Mouse (Mus musculus) heart, adult 9 months (tissue): ENCODE data around the gene Naa35.

Experiments used
- DNase-seq, 2 experiments: peaks; one replicate each; pipeline ENCODE4 v3.0.0; 2022; ENCODE audit warnings: low spot score in 2 of 2

Gene Naa35

GRCm38 (mm10) chr13:59639368-59640177 is 54.5 kb downstream of the Naa35 start:
- no peak for DNase-seq

DNA sequence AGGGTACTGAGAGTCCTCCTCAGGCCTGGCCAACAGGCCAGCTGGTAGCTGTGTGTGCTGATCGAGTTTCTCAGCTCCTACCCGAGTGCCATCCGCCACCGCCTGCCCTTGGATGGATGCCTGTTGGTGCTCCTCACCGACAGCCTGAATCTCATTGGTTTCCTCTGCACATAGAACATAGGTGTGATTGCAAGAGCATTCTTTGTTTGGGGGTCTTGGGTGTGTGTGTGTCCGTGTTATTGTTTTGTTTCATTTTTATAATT is 55.0 kb downstream of the Naa35 start:
- no peak for DNase-seq

GRCm38 (mm10) chr13:59642818-59643217 is 57.8 kb downstream of the Naa35 start:
- DNase-seq = no peak

GRCm38 (mm10) chr13:59645491-59645890 is 60.4 kb downstream of the Naa35 start:
- DNase-seq = no peak

GRCm38 (mm10) chr13:59646674-59647244 is 61.7 kb downstream of the Naa35 start:
- no peak for DNase-seq

- DNase-seq = no peak
These were observed 62.4 kb downstream of the Naa35 start for GRCm38 (mm10) chr13:59647484-59647883.

DNA sequence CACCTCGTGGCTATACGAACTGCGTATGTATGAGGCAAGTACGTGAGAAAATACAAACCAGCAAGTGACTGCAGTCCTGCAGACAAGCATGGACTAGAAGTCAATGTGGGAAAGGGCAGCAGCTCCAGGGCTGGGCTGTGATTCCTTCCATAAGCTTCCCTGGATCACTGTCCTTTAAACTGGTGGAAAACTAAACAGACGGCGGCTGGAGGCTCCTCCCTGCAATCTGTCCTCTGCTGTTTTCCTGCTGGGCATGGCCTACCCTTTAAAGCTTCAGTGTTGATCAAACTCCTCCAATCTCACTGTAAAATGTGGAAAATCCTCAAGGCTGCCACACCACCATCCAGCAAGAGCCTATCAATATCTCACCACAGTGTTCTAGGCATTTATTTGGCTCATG is 63.5 kb downstream of the Naa35 start:
- DNase-seq = no peak

DNA sequence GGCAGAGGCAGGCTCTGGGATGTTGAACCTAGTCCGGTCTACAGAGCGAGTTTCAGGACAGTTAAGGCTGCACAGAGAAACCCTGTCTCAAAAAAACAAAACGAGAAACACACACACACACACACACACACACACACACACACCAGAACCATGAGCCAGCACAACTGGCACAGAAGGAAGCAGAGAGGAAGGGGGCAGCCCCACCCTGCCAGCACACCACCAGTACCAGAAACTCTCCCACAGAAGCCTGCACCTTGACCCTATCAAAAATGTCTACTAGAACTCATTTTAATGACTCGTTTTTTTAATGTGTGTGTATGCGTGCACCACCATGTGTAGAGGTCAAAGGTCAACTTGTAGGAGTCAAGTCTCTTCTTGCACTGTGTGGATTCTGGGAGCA is 64.7 kb downstream of the Naa35 start:
- no peak for DNase-seq

GRCm38 (mm10) chr13:59652651-59653050 is 67.6 kb downstream of the Naa35 start:
- no peak for DNase-seq

GRCm38 (mm10) chr13:59653136-59653535 is 68.1 kb downstream of the Naa35 start:
- DNase-seq = no peak

DNA sequence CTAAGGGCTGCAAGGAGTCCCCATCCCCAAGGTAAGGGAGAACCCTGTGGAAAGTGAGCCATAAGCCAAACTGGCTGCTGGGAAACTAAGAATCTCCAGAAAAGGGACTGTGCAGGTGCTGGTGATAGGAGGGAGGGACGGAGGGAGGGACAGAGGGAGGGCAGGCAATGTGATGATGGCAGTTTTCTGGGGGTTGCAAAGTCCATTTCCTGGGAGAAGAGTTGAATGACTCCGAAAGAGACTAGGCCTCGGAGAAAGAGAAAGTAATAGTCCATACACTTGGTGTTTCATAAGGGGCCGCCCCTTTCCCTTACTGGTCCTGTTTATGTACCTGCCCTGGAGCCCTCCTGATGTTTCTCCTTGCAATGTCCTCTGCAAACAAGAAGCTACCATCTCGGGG is 69.4 kb downstream of the Naa35 start:
- no peak for DNase-seq

DNA sequence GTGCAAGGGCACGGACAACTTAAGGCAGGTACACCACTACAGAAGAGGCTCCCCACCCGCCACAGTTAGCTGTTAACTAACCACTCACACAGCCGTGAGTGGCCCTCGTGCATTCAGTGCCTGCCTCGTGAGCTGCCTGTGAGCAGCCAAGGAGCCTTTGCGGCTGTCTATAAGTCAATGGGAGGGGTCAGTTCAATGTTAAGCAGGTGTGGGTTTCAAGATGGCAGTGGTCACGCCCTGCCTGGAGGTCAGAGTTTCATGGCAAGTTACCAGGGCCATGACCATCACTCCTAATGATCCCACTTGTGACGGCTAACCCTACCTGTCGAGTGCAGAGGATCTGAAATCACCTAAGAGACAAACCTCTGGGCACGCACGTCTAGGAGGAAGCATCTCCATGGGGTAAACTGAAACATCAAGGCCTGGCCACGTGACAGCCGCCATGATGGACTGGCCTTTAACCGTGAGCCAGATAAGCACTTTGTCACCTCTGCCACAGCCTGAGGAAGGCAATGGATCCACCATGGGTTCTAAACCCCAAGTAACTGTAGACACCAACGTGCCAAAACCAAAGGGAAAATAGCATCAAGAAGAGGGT is 70.8 kb downstream of the Naa35 start:
- DNase-seq = no peak

DNA sequence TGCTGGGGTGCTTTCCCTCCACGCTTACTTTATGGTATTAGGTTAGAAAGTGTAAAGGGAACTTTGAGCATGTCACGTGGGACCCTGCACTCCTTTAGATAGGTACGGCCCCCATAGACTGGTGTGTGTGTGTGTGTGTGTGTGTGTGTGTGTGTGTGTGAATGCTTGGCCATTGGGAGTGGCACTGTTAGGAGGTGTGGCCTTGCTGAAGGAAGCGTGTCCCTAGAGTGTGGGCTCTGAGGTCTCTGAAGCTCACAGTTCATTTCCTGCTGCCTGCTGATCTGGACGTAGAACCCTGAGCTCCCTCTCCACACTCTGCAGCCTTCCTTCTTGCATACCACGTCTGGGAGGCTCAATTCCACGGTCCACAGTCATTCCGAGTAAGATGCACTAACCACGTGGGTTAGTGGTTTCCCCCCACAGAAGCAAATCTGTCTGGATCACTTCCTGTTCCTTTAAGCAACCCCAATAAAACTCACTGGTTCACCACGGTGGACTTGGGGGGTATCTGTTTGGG is 71.3 kb downstream of the Naa35 start:
- DNase-seq = no peak

- peak; percentile 29 to 30 for DNase-seq
These were observed 71.9 kb downstream of the Naa35 start for GRCm38 (mm10) chr13:59656975-59657388.

DNA sequence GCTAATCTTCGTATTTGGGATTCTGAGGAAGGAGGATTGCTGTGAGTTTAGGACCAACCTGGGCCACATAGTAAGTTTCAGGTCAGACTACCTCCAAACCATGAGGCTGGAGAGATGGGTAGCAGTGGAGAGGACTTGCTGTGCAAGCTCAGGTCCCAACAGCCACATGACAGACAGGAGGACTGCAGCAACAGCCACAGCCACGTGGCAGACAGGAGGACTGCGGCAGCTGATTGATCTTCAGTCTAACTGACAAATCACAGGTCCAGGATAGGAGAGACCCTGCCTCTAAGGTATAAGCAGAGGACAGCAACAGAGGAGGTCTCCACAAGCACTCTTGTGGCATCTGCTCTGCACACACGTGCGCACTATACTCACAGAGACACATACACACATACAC is 72.7 kb downstream of the Naa35 start:
- no peak for DNase-seq

DNA sequence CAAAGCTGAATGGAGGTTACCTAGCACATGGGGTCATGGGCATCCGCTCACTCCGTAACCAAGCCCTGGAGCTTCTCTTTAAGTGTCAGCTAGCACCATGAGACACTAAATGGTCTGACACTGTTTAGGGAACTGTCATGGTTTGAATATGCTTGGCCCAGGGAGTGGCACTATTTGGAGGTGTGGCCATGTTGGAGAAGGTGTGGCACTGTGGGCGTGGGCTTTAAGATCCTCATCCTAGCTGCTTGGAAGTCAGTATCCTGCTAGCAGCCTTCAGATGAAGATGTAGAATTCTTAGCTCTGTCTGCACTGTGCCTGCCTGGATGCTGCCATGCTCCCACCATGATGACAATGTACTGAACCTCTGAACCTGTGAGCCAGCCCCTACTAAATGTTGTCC is 75.3 kb downstream of the Naa35 start:
- no peak for DNase-seq

GRCm38 (mm10) chr13:59661387-59661786 is 76.3 kb downstream of the Naa35 start:
- no peak for DNase-seq

DNA sequence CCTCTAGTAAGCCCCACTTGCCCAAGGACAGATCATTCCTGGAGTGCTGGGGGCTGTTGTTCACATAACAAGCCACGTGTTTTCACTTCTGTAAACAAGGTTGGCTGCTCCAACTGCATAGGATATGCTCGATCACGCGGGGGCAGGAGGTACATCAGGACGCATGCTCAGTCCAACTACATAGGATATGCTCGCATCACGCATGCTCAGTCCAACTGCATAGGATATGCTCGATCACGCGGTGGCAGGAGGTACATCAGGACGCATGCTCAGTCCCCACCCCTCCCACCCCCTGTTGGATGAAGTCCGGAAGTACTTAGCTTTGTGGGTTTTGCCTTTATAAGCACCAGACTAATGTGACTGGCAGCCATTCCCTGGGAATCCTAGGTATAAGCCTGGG is 76.9 kb downstream of the Naa35 start:
- no peak for DNase-seq

DNA sequence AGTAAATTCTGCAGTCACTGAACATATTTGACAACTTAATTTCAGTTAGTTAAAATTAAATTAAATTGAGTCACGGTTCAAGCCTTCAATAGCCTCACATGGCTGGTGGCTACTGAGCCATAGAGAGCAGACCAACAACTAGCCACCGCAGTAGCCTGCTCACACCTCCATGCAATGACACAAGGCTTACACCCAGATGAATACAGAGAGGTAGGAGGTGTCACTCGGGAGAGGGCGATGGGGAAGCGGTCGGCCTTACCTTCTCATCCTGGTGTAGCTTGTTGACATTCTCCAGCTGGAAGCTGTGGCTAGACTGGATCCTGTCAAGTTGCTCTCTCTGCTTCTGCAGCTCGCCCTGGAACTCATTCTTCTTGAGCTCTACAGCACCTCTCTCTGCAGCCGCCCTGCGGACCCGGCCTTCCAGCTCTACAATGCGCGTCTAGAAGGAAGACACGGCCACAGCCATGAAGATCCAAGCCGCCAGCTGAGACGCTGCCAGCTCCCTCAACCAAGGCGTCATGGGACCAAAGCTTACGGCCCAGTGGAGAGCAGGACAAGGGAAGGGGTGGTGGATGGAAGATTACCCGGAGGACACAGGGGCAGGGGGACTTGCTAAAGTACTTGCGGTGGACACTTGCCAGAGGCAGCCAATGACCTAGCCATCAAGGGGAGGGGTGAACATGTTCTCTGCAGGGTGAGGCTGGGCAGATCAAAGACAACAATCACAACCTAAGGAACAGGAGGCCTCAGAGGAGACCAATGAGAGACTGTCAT is 79.1 kb downstream of the Naa35 start:
- no peak for DNase-seq

- no peak for DNase-seq
These were observed 82.7 kb downstream of the Naa35 start for GRCm38 (mm10) chr13:59667763-59668162.

DNA sequence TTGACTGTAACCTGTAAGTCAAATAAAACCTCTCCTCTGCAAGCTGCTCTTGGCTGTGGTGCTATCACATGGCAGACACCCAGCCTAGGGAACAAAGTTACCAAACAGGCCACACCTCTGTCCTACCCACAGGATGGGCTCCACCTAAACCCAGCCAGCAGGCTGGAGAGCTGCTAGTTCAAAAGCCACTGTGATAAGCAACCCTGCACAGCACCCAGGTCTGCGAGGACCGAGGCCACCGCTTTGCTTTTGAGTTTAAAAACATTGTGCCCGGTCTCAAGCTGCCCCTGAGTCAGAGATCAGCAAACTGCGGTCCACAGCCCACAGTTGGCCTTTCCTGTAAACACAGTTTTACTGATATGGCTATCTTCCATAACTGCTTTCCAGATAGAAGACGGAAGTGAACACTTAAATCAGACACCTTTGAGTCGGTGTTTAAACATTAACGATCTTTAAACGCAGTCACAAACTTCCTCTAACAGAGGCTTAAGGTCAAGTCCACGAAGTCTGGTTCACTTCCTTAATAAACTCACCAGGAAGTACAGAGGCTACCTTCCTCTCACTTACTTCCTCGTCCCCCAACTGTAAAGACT is 83.5 kb downstream of the Naa35 start:
- peak; percentile 46 to 63 for DNase-seq

DNA sequence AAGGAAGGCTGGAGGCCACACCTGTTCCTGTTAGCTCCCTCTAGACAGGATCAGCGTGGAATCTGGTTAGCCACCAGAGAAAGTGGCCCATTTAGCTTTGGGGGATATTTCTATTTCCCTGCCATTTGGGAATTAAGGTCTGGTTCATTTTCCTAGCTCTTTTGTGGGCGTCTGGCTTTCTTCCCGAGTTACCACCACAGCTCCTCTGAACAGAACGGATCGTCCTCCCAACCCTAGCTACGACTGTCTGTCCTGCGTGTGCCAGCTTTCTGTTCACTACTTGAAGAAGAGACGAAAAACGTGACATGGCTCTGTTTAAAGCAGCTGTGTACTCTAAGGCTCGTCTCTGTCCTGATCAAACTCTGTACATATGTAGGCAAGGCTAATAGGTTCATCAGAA is 84.9 kb downstream of the Naa35 start:
- no peak for DNase-seq
